9 mouse cellular contexts compared by ENCODE assay signal in genomic region chrX:60892801-60893681, GRCm38 (mm10). TPM values are rescaled to one million over a fixed set of nuclear protein-coding genes. Genes with fewer than 3 reads are reported as not detected.
DNase-seq lines count a peak whose midpoint lies in the region; ATAC-seq and TF ChIP-seq lines count a peak whose summit lies in the region.
"Had no signal": no experiment of that assay in that cellular context is flagged by ENCODE, and none has a peak within 500 bp of the region (broad histone marks: within the 10 kb centered on the region; RNA-seq: fewer than 3 reads in every experiment).

TSS of gene Sox3 (minus strand) at chrX:60893430.

- no peak for TF ChIP-seq POLR2A in kidney, adult 2 months (IDR thresholded peaks at IDR 0.05; ENCODE audit: low read depth, low read length)

- no peak within 1 kb of the TSS for H3K27ac ChIP-seq in kidney, adult 2 months (ENCODE audit: insufficient read depth, low read depth, low read length)
- peak within 1 kb of the TSS; percentile 74 for H3K27ac ChIP-seq in forebrain, embryonic 14.5 days (ENCODE audit: low read depth, low read length)
- no peak within 1 kb of the TSS for H3K27ac ChIP-seq in liver, postnatal 0 days (ENCODE audit: low read depth)

- H3K9me3 ChIP-seq in forebrain, embryonic 14.5 days (replicated peaks; ENCODE audit: control insufficient read depth, low read length) = no peaks in the 10 kb centered on the region
- no peaks in the 10 kb centered on the region for H3K9me3 ChIP-seq in liver, postnatal 0 days (ENCODE audit: low read length)

- no peak for DNase-seq in kidney, adult 2 months
- no peak for DNase-seq in kidney, adult 11 months
- DNase-seq in ZHBTc4 (ENCODE audit: low read depth, low spot score) = peak; percentile 52
- DNase-seq in forebrain, embryonic 14.5 days (ENCODE audit: low spot score) = peak; percentile 82
- DNase-seq in liver, postnatal 0 days = no peak
- DNase-seq in thymus, postnatal 14 days = no peak
- DNase-seq in thymus, postnatal 36 days = no peak

- H3K4me2 ChIP-seq in forebrain, embryonic 14.5 days (ENCODE audit: low read length) = peak within 1 kb of the TSS; percentile 61
- H3K4me2 ChIP-seq in liver, postnatal 0 days (ENCODE audit: low read depth, low read length) = peak within 1 kb of the TSS; percentile 64

- H3K9ac ChIP-seq in forebrain, embryonic 14.5 days (ENCODE audit: low read length) = peak within 1 kb of the TSS; percentile 71
- H3K9ac ChIP-seq in liver, postnatal 0 days (replicated peaks) = no peak within 1 kb of the TSS

- peaks cover 2% of the 10 kb centered on the region for H3K27me3 ChIP-seq in kidney, adult 2 months (replicated peaks; ENCODE audit: control insufficient read depth, insufficient read depth, low read length)
- H3K27me3 ChIP-seq in forebrain, embryonic 14.5 days (replicated peaks; ENCODE audit: control insufficient read depth, insufficient read depth, low read length) = no peaks in the 10 kb centered on the region
- H3K27me3 ChIP-seq in liver, postnatal 0 days (ENCODE audit: insufficient read depth, low read length) = peaks cover 66% of the 10 kb centered on the region

- TF ChIP-seq EP300 in liver, postnatal 0 days (IDR thresholded peaks at IDR 0.05; ENCODE audit: low read depth) = no peak

- H3K36me3 ChIP-seq in kidney, adult 2 months (ENCODE audit: control insufficient read depth, insufficient read depth, low read length) = no peaks in the 10 kb centered on the region
- H3K36me3 ChIP-seq in forebrain, embryonic 14.5 days (ENCODE audit: control insufficient read depth, insufficient read depth, low read length) = no peaks in the 10 kb centered on the region
- H3K36me3 ChIP-seq in liver, postnatal 0 days (replicated peaks; ENCODE audit: insufficient read depth, low read length) = no peaks in the 10 kb centered on the region

- no peaks in the 10 kb centered on the region for H3K4me1 ChIP-seq in kidney, adult 2 months (ENCODE audit: control insufficient read depth, insufficient read depth, low read length)
- H3K4me1 ChIP-seq in forebrain, embryonic 14.5 days (ENCODE audit: control insufficient read depth, insufficient read depth, low read length) = 0 out of 2 replicates have a peak, but pooled peaks cover 2% of the 10 kb centered on the region
- H3K4me1 ChIP-seq in liver, postnatal 0 days (ENCODE audit: insufficient read depth) = no peaks in the 10 kb centered on the region

- under 1% methylated on average over 73 of the region's 92 CpGs for WGBS in kidney, adult 2 months
- 38% methylated on average over 91 of the region's 92 CpGs for WGBS in forebrain, embryonic 14.5 days
- 23% methylated on average over 71 of the region's 92 CpGs for WGBS in liver, postnatal 0 days (ENCODE audit: insufficient replicate concordance)

- TF ChIP-seq CTCF in kidney, adult 2 months (conservative IDR thresholded peaks at IDR 0.05; ENCODE audit: insufficient read depth, insufficient read length, low read depth, low read length) = no peak
- no peak for TF ChIP-seq CTCF in liver, postnatal 0 days (IDR thresholded peaks at IDR 0.05; ENCODE audit: low read depth)

- H3K4me3 ChIP-seq in kidney, adult 2 months (ENCODE audit: insufficient read depth, low read depth, low read length) = peak within 1 kb of the TSS; percentile 31
- H3K4me3 ChIP-seq in forebrain, embryonic 14.5 days (ENCODE audit: low read depth, low read length) = peak within 1 kb of the TSS; percentile 51
- peak within 1 kb of the TSS; percentile 32; the same call in 1 of the 2 replicates for H3K4me3 ChIP-seq in liver, postnatal 0 days (ENCODE audit: low read depth, low read length)

- ATAC-seq in forebrain, embryonic 14.5 days = peak; percentile 72
- no peak for ATAC-seq in liver, postnatal 0 days
- ATAC-seq in megakaryocyte progenitor cell, adult 5-6 weeks (replicated peaks; ENCODE audit: poor library complexity) = no peak
- ATAC-seq: Patski had no signal

RNA-seq across cellular contexts. Expression of gene Sox3, which starts in this region (rescaled TPM):
- not detected in 2 replicates for polyA plus RNA-seq in kidney, adult 2 months (2012; rRNA removed)
- 2.4 and 3.4 TPM in 2 replicates for polyA plus RNA-seq in forebrain, embryonic 14.5 days (2014; fragmentation: Nextera tagmentation; extraction: Ambion mirVana)
- not detected in 2 replicates for polyA plus RNA-seq in liver, postnatal 0 days (2015; fragmentation: Nextera tagmentation; extraction: Ambion mirVana)
- total RNA-seq in megakaryocyte progenitor cell, adult 5-6 weeks (2015) = not detected in 2 replicates
- not detected in 2 replicates for total RNA-seq in megakaryocyte progenitor cell, adult 5-6 weeks (2017)
- polyA plus RNA-seq: Patski had no signal

Comparison
In these comparisons a context has a peak if more than half of its experiments do, and no peak if none do; other contexts are left out.
1. DNase-seq: peak in ZHBTc4 (single experiment) and forebrain, embryonic 14.5 days (single experiment); none in kidney, adult 2 months (single experiment), kidney, adult 11 months (single experiment), liver, postnatal 0 days (single experiment), thymus, postnatal 14 days (single experiment) and thymus, postnatal 36 days (0 of 2).
2. Peak in every context shown above with its lines, with median percentiles within 50 percentile points of each other: H3K4me3 ChIP-seq.